Mouse (Mus musculus) cerebellum, adult 2 months (tissue): Measurements from ENCODE around the gene 2310022B05Rik.

Experiments used
- CTCF ChIP-seq: fragments of 200-500 bp; IDR thresholded peaks from 2 replicates; pipeline ENCODE4 v1.5.1; 2011; ENCODE audit warnings: low read depth, mild to moderate bottlenecking, control low read depth, low read length, moderate library complexity, borderline replicate concordance; ENCODE audit not compliant: insufficient read depth
- POLR2A ChIP-seq: fragments of 200-500 bp; IDR thresholded peaks from 2 replicates; pipeline ENCODE4 v1.6.1; 2011; ENCODE audit warnings: low read length, control low read depth, borderline replicate concordance; ENCODE audit not compliant: insufficient read depth

- TF ChIP-seq CTCF (no peak), POLR2A (no peak)
Observed at GRCm38 (mm10) chr8:124661781-124662180, 1.4 kb downstream of the 2310022B05Rik start.
